Mouse (Mus musculus): ENCODE measurements at regions not wholly inside any gene's neighbourhood (a gene's known extent, or its start where the extent isn't known, plus 50 kb on each side); places are given as distances from the start of the nearest gene placed in this dataset.
A peak's percentile ranks its signal among the peaks of the same experiment; 100 is the strongest.

DNA sequence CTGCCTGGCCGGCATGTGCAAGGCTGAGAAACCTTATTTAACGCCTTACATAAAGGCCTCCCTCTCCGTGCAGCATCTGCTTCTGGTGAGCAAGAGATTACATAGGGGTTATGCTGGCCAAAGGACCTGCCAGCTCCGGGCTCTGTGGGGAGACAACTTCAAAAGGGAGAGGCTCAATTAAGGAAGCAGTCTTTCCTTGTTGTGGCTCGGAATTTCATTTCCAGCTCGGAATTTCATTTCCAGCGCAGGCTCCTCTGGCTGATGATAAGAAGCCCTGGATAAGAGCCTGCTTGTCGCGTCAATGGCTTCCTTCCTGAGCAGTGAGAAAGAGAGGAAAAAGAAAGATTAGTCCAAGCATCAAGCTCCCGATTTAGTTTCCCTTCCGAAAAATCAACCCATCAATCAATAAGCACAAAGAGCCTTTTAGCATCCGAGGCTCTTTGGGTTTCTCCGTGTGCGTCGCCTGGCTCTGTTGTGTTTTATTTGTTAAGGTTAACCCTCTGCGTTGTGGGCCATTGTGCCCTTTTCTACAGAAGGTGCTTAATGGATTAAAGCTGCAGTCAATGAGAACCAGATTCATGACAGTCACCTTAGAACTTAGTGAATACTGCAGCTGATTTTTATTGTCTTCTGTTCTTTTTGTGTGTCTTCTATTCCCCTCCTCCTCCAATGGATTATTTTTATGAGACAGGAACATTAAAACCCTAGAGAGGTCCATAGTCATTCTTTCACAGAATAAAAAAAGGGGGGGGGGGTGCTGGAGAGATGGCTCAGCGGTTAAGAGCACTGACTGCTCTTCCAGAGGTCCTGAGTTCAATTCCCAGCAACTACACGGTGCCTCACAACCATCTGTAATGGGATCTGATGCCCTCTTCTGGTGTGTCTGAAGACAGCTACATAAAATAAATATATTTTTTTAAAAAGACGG, 218.3 kb downstream of the Myo1b start:
- Histone ChIP-seq H3K4me3 (ENCODE audit: insufficient read depth, low read depth, low read length) (peak overlapping the region; percentile 39; the same call in 1 of the 2 replicates), H3K27ac (replicated peaks; ENCODE audit: low read depth, low read length) (0 out of 2 replicates have a peak overlapping the region, but pooled peaks have one; percentile 2), H3K4me1 (ENCODE audit: control insufficient read depth, insufficient read depth, insufficient read length, low read length) (no peaks in the 10 kb centered on the region; the same call in 1 of the 2 replicates)

DNA sequence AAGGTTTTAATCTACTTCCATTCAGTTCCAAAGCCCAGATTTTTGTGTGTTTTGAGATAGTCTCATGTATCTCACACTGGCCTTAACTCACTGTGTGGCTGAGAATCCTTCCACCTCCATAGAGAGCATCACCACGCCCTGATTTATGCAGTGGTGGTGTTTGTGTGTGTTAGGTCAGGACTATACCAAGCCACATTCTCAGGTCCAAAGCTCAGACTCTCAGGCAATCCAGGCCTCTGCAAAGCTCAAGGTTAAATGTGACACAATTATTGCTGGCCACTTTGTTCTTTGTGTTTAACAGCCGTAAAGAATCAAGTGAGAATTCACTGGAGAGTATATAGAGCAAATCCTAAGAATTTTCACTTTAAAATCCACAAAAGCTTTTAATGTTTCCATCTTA, 218.2 kb upstream of the Nabp1 start:
- Histone ChIP-seq H3K27ac (replicated peaks; ENCODE audit: low read depth, low read length) (no peak overlapping the region), H3K4me1 (ENCODE audit: control insufficient read depth, insufficient read depth, insufficient read length, low read length) (no peaks in the 10 kb centered on the region; the same call in 1 of the 2 replicates), H3K4me3 (ENCODE audit: insufficient read depth, low read depth, low read length) (no peak overlapping the region)

DNA sequence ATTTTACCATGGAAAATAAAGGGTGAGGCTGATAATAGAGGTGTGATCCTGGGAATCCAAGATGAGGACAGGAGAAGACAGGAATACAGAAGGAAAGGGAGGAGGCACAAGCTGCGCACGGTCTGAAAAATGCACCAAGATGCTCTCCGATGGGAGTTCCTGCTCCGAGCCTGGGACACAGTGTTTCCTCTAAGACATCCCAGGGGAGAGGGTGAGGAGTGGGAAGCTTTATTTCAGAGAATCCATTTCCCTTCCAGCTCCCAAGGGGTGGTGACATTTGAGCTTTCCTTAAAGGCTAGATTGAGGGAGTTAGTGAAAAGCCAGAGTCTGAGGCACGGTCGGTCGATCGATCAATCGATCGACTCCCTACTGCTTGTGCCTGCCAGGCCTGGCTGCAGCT, 212.7 kb upstream of the Nabp1 start:
- H3K4me3 ChIP-seq (ENCODE audit: insufficient read depth, low read depth, low read length): no peak overlapping the region
- no peaks in the 10 kb centered on the region for H3K4me1 ChIP-seq (ENCODE audit: control insufficient read depth, insufficient read depth, insufficient read length, low read length)
- H3K27ac ChIP-seq (replicated peaks; ENCODE audit: low read depth, low read length): peak overlapping the region; percentile 77

DNA sequence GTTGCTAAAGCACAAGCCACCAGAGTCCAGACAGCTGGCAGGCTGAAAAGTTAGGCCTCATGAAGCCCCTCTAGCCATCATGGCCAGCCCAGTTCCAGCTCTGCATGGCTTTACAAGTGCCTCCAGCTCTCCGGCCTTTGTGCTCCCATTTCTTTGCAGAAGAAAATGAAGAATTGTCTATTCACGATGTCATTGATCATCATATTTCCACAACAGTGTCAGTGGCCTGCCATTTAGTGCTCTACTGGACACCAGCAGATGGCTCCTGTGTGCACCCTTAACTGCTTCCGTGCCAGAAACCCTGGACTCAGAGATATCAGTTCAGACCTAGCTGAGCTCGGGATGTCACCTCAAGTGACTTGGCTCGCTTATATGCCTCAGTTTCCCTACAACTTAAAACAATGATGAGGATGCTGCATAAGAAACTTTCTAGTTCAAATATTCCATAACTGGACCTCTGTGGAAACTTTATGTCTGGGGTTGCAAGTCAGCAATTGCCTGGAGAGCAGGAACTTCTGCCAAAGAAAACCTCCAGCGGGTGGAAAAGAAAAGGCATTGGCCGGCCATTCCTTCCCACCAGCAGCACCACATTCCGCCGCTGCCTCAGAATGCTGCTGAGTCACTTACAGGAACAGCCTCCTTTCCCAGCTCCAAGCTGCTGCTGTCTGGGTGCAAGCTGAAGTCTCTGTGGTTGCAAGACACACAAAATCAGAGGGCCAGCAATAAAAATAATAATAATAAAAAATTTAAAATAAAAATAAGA, 211.4 kb upstream of the Nabp1 start:
- H3K27ac ChIP-seq (replicated peaks; ENCODE audit: low read depth, low read length): no peak overlapping the region
- H3K4me3 ChIP-seq (ENCODE audit: insufficient read depth, low read depth, low read length): no peak overlapping the region
- no peaks in the 10 kb centered on the region for H3K4me1 ChIP-seq (ENCODE audit: control insufficient read depth, insufficient read depth, insufficient read length, low read length)

DNA sequence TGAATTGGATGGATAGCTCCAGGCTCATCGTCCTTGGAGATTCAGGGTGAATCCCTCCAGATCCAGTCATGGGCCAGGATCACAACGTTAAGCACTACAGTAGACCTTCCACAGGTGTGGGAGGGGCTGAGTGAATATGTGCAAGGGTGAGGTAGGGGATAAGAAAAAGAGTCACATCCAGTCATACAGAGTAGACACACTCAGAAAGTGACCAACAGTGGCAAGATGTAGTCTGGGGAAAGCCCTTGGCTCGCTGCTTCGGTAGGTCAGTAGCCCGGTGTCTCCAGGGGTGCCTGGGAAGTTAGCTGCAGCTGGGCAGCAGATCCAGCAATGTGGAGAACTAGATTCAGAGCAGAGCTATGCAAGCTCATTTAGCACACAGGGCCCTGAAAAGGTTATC, 210.7 kb upstream of the Nabp1 start:
- no peak overlapping the region for H3K27ac ChIP-seq (replicated peaks; ENCODE audit: low read depth, low read length)
- no peaks in the 10 kb centered on the region for H3K4me1 ChIP-seq (ENCODE audit: control insufficient read depth, insufficient read depth, insufficient read length, low read length)
- no peak overlapping the region for H3K4me3 ChIP-seq (ENCODE audit: insufficient read depth, low read depth, low read length)

DNA sequence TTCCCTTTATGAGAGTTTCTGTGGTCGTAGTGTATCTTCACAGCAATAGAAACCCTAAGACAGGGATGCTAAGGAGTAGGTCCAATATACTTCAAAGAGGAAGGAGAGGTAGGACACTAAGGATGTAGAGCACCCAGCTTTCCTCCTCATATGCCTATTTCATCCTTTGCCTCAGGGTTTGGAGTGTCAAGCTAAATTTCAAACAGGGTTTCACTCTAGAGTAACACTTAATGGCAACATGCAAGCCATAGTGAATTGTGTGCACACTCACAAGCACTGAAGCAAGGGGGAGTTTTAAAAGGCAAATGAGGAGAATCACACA, 210.0 kb upstream of the Nabp1 start:
- Histone ChIP-seq H3K4me1 (ENCODE audit: control insufficient read depth, insufficient read depth, insufficient read length, low read length) (no peaks in the 10 kb centered on the region), H3K4me3 (ENCODE audit: insufficient read depth, low read depth, low read length) (no peak overlapping the region), H3K27ac (replicated peaks; ENCODE audit: low read depth, low read length) (no peak overlapping the region)

DNA sequence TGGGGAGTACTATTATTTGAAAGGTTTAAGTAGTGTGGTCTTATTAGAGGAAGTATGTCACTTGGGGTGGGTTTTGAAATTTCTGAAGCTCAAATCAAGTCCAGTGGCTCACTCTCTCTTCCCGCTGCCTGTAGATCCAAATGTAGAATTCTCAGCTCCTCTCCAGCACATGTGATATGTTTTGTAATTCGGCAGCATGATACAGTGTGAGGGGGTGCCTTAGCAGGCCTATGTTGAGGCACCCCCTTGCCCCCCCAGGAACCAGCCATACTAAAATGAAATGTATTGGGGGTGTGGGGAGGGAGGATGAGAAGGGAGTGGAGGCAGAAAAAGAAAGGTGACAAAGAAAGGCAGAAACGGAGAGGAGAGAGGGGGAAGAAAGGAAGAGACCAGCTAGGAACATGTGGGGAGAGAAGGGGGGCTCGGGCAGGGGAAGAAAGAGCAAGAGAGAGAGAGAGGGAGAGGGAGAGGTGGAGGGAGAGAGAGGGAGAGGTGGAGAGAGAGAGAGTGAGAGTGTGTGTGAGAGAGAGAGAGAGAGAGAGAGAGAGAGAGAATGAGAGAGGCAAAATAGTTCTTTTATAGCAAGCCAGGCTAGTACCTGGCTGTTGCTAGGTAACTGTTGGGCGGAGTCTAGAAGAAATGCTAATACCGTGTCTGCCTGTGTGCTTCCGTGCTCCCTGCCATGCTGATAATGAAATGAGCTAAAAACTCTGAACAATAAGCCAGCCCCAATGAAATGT, 209.4 kb upstream of the Nabp1 start:
- no peak overlapping the region for H3K27ac ChIP-seq (replicated peaks; ENCODE audit: low read depth, low read length)
- no peak overlapping the region for H3K4me3 ChIP-seq (ENCODE audit: insufficient read depth, low read depth, low read length)
- no peaks in the 10 kb centered on the region for H3K4me1 ChIP-seq (ENCODE audit: control insufficient read depth, insufficient read depth, insufficient read length, low read length)

DNA sequence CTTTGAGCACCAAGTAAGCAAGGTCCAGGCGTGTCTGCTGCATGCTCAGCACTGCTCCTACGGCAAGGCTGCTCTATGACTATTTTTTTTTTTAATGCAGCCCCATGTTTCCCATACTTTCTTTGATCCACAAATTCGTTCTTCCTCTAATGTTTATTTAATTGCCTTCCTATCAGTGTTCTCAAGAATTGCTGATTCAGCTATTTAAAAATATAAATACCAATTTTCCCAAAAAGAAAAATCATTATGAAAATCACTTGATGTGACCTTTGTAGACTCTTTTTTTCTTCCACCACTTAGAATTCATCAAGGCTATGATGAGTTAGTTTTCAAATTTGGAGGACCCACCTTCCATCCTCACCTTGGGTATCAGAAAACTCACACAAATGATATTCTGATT, 208.5 kb upstream of the Nabp1 start:
- Histone ChIP-seq H3K4me1 (ENCODE audit: control insufficient read depth, insufficient read depth, insufficient read length, low read length) (no peaks in the 10 kb centered on the region), H3K4me3 (ENCODE audit: insufficient read depth, low read depth, low read length) (no peak overlapping the region), H3K27ac (replicated peaks; ENCODE audit: low read depth, low read length) (no peak overlapping the region)

DNA sequence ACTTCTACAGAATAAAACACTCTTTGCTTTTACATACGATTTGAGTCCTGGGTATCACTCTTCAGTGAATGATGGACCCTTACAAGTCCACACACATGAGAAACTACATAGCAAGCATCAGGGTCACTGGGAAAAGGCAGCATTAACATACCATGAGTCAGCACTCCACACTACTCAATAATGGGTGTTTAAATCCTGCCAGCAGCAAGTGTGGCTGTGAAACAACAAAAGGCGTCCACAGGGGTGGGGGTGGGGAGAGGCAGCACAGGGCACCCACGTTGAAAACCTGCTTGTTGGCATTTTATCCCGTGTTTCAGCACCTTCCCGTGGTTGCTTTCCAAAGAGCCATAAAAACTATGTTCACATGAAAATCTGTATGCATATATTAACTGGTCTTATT, 204.0 kb upstream of the Nabp1 start:
- H3K4me1 ChIP-seq (ENCODE audit: control insufficient read depth, insufficient read depth, insufficient read length, low read length): no peaks in the 10 kb centered on the region

DNA sequence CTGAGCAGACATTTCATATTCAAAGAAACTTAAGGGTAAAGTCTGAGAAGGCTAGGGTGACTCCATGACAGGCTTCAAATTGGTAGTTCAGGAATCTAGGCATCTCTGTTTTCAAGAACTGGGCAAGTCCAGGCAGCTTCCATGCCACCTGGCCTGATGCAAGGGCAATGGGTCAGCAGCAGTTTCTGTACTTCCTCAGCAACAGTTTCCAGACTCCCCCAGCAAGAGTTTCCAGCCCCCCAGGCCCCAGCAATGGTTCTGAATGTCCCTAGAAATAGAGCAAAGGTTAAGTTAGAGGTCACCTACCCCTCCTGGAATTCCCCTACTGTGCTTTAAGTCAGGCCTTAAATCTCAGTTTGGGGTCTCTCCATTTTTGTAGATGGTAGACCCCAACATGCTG, 203.6 kb upstream of the Nabp1 start:
- Histone ChIP-seq H3K27ac (replicated peaks; ENCODE audit: low read depth, low read length) (no peak overlapping the region), H3K4me3 (ENCODE audit: insufficient read depth, low read depth, low read length) (no peak overlapping the region), H3K4me1 (ENCODE audit: control insufficient read depth, insufficient read depth, insufficient read length, low read length) (no peaks in the 10 kb centered on the region)

More for the DNA sequence above, 204.0 kb upstream of the Nabp1 start:
- Histone ChIP-seq H3K27ac (replicated peaks; ENCODE audit: low read depth, low read length) (no peak overlapping the region), H3K4me3 (ENCODE audit: insufficient read depth, low read depth, low read length) (no peak overlapping the region)

DNA sequence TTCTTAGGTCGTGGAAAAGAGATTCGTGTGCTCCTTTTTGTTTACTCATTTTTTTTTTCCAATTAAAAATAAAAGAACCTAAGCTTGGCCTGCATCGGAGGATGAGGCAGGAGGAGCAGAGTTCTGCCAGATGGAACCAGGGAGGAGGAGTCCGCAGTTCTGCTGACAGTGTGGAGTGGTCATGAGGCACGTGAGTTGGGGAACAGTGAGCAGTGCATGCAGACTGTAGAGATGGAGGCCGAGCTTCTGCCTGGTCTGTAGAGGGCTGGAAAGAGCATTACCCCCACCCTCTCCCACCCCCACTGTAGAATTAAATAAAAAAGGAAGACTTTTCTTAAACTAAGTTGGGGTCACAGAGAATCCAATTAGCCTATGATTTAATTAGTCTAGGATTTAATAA, 202.5 kb upstream of the Nabp1 start:
- no peaks in the 10 kb centered on the region for H3K4me1 ChIP-seq (ENCODE audit: control insufficient read depth, insufficient read depth, insufficient read length, low read length)
- H3K27ac ChIP-seq (replicated peaks; ENCODE audit: low read depth, low read length): no peak overlapping the region
- no peak overlapping the region for H3K4me3 ChIP-seq (ENCODE audit: insufficient read depth, low read depth, low read length)

DNA sequence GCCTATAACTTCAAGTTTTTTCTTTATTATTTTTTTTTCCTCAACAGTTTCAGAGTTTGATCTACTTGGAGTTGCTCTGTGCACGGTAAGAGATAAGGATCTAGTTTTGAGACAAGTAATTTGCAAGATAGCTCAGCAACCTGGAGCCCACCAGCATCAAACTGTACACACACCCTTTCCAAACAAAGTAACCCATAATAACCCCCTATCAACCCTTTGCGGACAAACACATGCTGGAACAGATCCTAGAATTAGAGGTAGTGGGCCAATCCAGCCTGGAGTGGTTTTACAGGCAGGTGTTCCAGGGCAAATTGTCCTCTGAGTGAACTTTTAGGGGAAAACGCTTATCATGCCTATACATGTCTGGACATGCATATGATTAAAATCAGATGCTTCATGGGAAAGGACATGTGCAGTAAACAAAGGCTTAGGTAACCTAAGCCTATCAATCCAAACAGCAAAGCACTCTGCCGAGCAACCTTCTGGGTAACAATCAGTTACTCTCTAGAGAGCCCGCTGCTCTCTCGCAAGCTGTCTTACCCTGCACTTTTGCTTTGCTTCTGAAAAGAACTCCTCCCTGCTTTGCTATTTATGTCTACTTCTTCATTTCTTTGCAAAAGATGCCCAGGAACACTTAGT, 200.2 kb upstream of the Nabp1 start:
- Histone ChIP-seq H3K4me3 (ENCODE audit: insufficient read depth, low read depth, low read length) (no peak overlapping the region), H3K27ac (replicated peaks; ENCODE audit: low read depth, low read length) (no peak overlapping the region), H3K4me1 (ENCODE audit: control insufficient read depth, insufficient read depth, insufficient read length, low read length) (no peaks in the 10 kb centered on the region)

DNA sequence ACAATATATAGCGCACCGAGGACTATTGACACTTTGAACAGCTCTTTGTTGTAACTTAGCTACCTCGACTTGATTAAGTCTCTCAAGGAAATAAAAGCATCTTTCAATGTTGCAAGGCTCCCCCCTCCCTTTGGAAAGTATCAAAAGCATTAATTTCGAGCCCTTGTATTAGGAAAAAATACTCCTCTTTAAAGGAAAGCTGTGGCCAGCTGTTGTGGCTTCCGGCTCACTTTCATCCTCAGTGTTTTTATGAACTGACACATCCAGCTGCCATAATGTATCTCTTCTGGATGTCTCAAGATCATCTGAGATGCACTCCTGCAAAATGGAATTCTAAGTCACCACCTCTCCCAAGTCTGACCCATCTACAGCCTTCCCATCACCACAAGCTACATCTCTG, 199.6 kb upstream of the Nabp1 start:
- no peak overlapping the region for H3K27ac ChIP-seq (replicated peaks; ENCODE audit: low read depth, low read length)
- H3K4me3 ChIP-seq (ENCODE audit: insufficient read depth, low read depth, low read length): no peak overlapping the region
- no peaks in the 10 kb centered on the region for H3K4me1 ChIP-seq (ENCODE audit: control insufficient read depth, insufficient read depth, insufficient read length, low read length)

DNA sequence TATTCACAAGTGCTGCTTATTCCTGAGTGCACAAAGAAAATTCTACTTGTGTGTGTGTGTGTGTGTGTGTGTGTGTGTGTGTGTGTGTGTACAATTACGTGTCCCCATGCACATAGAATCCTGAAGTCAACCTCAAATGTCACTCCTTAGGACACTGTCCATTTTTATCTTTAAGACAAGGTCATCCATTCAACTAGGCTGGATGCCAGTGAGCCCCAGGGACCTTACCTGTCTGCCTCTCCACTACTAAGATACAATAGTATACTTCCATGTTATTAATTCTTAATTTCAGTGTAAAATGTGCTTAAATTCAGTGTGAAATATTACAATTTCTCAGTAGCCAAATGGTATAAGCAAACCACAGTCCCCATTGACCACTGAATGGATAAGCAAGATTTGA, 193.5 kb upstream of the Nabp1 start:
- Histone ChIP-seq H3K4me3 (ENCODE audit: insufficient read depth, low read depth, low read length) (no peak overlapping the region), H3K27ac (replicated peaks; ENCODE audit: low read depth, low read length) (no peak overlapping the region), H3K4me1 (ENCODE audit: control insufficient read depth, insufficient read depth, insufficient read length, low read length) (no peaks in the 10 kb centered on the region)

DNA sequence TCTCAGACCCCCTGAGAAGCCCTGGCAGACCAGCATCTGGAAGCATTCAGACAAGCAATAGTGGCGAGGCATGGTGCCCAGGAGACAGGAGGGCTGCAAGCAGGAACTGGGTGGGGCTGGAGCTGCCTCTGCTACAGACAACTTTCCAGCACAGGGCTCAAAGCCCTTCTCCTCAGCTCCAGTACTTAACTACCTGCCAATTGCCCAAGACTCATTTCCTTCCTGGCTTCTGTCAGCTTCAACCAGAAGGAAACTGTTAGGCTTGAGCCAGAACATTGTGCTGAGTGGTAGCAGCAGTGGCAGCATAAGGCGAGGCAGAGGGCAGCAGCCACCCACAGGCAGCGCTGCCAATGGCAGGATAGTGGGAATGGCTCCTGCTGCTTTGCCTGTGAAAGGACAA, 193.1 kb upstream of the Nabp1 start:
- H3K4me1 ChIP-seq (ENCODE audit: control insufficient read depth, insufficient read depth, insufficient read length, low read length): no peaks in the 10 kb centered on the region
- no peak overlapping the region for H3K27ac ChIP-seq (replicated peaks; ENCODE audit: low read depth, low read length)
- H3K4me3 ChIP-seq (ENCODE audit: insufficient read depth, low read depth, low read length): no peak overlapping the region
